Mouse (Mus musculus): ENCODE data around the gene Ecel1. TPM values are rescaled to one million over a fixed set of nuclear protein-coding genes. Genes with fewer than 3 reads are reported as not detected.
A peak's percentile ranks its signal among the peaks of the same experiment; 100 is the strongest.

The Ecel1 gene
- polyA plus RNA-seq, 1 experiment, result 0.06 TPM

GRCm38 (mm10) chr1:87201848-87202247, 45.5 kb upstream of the Ecel1 start:
- TF ChIP-seq TCF3 (IDR thresholded peaks at IDR 0.05; ENCODE audit: insufficient read length, low read depth) (no peak), USF1 (IDR thresholded peaks at IDR 0.05; ENCODE audit: low read depth) (no peak), SRF (IDR thresholded peaks at IDR 0.05; ENCODE audit: control insufficient read depth, insufficient read length, low read depth) (no peak), CEBPB (IDR thresholded peaks at IDR 0.05; ENCODE audit: insufficient read depth, poor library complexity, severe bottlenecking) (no peak), POLR2AphosphoS2 (IDR thresholded peaks at IDR 0.05; ENCODE audit: insufficient read length, low read depth) (peak; percentile 95), E2F4 (IDR thresholded peaks at IDR 0.05; ENCODE audit: insufficient read depth) (no peak), MYOG (IDR thresholded peaks at IDR 0.05; ENCODE audit: control insufficient read depth in 1 of 3, insufficient read depth in 1 of 3, insufficient read length in 2 of 3, low read depth in 2 of 3) (peak in 1 of 3 experiments; percentile 45), TCF12 (IDR thresholded peaks at IDR 0.05; ENCODE audit: insufficient read depth, poor library complexity, severe bottlenecking) (no peak), POLR2A (IDR thresholded peaks at IDR 0.05; ENCODE audit: insufficient read length, low read depth) (peak; percentile 35), MYOD1 (IDR thresholded peaks at IDR 0.05; ENCODE audit: control insufficient read depth in 1 of 3, insufficient read length in 2 of 3, low read depth in 2 of 3) (peak in 1 of 3 experiments; percentile 23), REST (IDR thresholded peaks at IDR 0.05; ENCODE audit: insufficient read depth, insufficient read length) (no peak), MAX (IDR thresholded peaks at IDR 0.05; ENCODE audit: low read depth) (no peak)
- Histone ChIP-seq H3K79me2 (ENCODE audit: control insufficient read depth, insufficient read depth) (peaks cover 9% of the 10 kb centered on the region), H3ac (ENCODE audit: control insufficient read depth, insufficient read length) (no peak overlapping the region), H3K27me3 (ENCODE audit: control insufficient read depth, insufficient read depth, insufficient read length) (no peaks in the 10 kb centered on the region), H3K36me3 (ENCODE audit: control insufficient read depth, insufficient read depth) (peaks cover 12% of the 10 kb centered on the region), H3K4me3 (no peak overlapping the region), H3K4me2 (ENCODE audit: low read depth) (no peak overlapping the region)

- H3K4me3 ChIP-seq, result no peak overlapping the region
- H3K4me2 ChIP-seq (ENCODE audit: low read depth), result no peak overlapping the region
- TF ChIP-seq USF1 (IDR thresholded peaks at IDR 0.05; ENCODE audit: low read depth) (peak; percentile 62), POLR2A (IDR thresholded peaks at IDR 0.05; ENCODE audit: insufficient read length, low read depth) (no peak), MYOG (IDR thresholded peaks at IDR 0.05; ENCODE audit: control insufficient read depth in 1 of 3, insufficient read depth in 1 of 3, insufficient read length in 2 of 3, low read depth in 2 of 3) (no peak)
- no peaks in the 10 kb centered on the region for H3K27me3 ChIP-seq (ENCODE audit: control insufficient read depth, insufficient read depth, insufficient read length)
- H3ac ChIP-seq (ENCODE audit: control insufficient read depth, insufficient read length), result no peak overlapping the region
- H3K36me3 ChIP-seq (ENCODE audit: control insufficient read depth, insufficient read depth), result peaks cover 17% of the 10 kb centered on the region
- no peaks in the 10 kb centered on the region for H3K79me2 ChIP-seq (ENCODE audit: control insufficient read depth, insufficient read depth)
Observed at GRCm38 (mm10) chr1:87200811-87201210, 44.5 kb upstream of the Ecel1 start.

GRCm38 (mm10) chr1:87198119-87199065, 42.1 kb upstream of the Ecel1 start:
- Histone ChIP-seq H3ac (ENCODE audit: control insufficient read depth, insufficient read length) (no peak overlapping the region), H3K27me3 (ENCODE audit: control insufficient read depth, insufficient read depth, insufficient read length) (no peaks in the 10 kb centered on the region), H3K79me2 (ENCODE audit: control insufficient read depth, insufficient read depth) (no peaks in the 10 kb centered on the region), H3K4me2 (ENCODE audit: low read depth) (peak overlapping the region; percentile 34), H3K4me3 (no peak overlapping the region), H3K36me3 (ENCODE audit: control insufficient read depth, insufficient read depth) (peaks cover 29% of the 10 kb centered on the region)
- TF ChIP-seq SRF (IDR thresholded peaks at IDR 0.05; ENCODE audit: control insufficient read depth, insufficient read length, low read depth), result no peak
- no peak for TF ChIP-seq USF1 (IDR thresholded peaks at IDR 0.05; ENCODE audit: low read depth)
- TF ChIP-seq TCF3 (IDR thresholded peaks at IDR 0.05; ENCODE audit: insufficient read length, low read depth), result no peak
- TF ChIP-seq MAX (IDR thresholded peaks at IDR 0.05; ENCODE audit: low read depth), result no peak
- TF ChIP-seq MYOG (IDR thresholded peaks at IDR 0.05; ENCODE audit: control insufficient read depth in 1 of 3, insufficient read depth in 1 of 3, insufficient read length in 2 of 3, low read depth in 2 of 3), result no peak
- TF ChIP-seq POLR2AphosphoS2 (IDR thresholded peaks at IDR 0.05; ENCODE audit: insufficient read length, low read depth), result no peak
- no peak for TF ChIP-seq REST (IDR thresholded peaks at IDR 0.05; ENCODE audit: insufficient read depth, insufficient read length)
- TF ChIP-seq TCF12 (IDR thresholded peaks at IDR 0.05; ENCODE audit: insufficient read depth, poor library complexity, severe bottlenecking), result no peak
- TF ChIP-seq CEBPB (IDR thresholded peaks at IDR 0.05; ENCODE audit: insufficient read depth, poor library complexity, severe bottlenecking), result no peak
- TF ChIP-seq E2F4 (IDR thresholded peaks at IDR 0.05; ENCODE audit: insufficient read depth), result no peak
- TF ChIP-seq MYOD1 (IDR thresholded peaks at IDR 0.05; ENCODE audit: control insufficient read depth in 1 of 3, insufficient read length in 2 of 3, low read depth in 2 of 3), result no peak
- TF ChIP-seq POLR2A (IDR thresholded peaks at IDR 0.05; ENCODE audit: insufficient read length, low read depth), result no peak

GRCm38 (mm10) chr1:87197296-87197695, 41.0 kb upstream of the Ecel1 start:
- Histone ChIP-seq H3ac (ENCODE audit: control insufficient read depth, insufficient read length) (no peak overlapping the region), H3K36me3 (ENCODE audit: control insufficient read depth, insufficient read depth) (peaks cover 38% of the 10 kb centered on the region), H3K27me3 (ENCODE audit: control insufficient read depth, insufficient read depth, insufficient read length) (no peaks in the 10 kb centered on the region), H3K4me2 (ENCODE audit: low read depth) (peak overlapping the region; percentile 53), H3K4me3 (no peak overlapping the region), H3K79me2 (ENCODE audit: control insufficient read depth, insufficient read depth) (peaks cover 9% of the 10 kb centered on the region)
- TF ChIP-seq TCF12 (IDR thresholded peaks at IDR 0.05; ENCODE audit: insufficient read depth, poor library complexity, severe bottlenecking) (no peak), USF1 (IDR thresholded peaks at IDR 0.05; ENCODE audit: low read depth) (no peak), MYOD1 (IDR thresholded peaks at IDR 0.05; ENCODE audit: control insufficient read depth in 1 of 3, insufficient read length in 2 of 3, low read depth in 2 of 3) (peak in 1 of 3 experiments; percentile 31), MYOG (IDR thresholded peaks at IDR 0.05; ENCODE audit: control insufficient read depth in 1 of 3, insufficient read depth in 1 of 3, insufficient read length in 2 of 3, low read depth in 2 of 3) (peak in 1 of 3 experiments; percentile 32), CEBPB (IDR thresholded peaks at IDR 0.05; ENCODE audit: insufficient read depth, poor library complexity, severe bottlenecking) (no peak), E2F4 (IDR thresholded peaks at IDR 0.05; ENCODE audit: insufficient read depth) (no peak), POLR2A (IDR thresholded peaks at IDR 0.05; ENCODE audit: insufficient read length, low read depth) (peak; percentile 20), TCF3 (IDR thresholded peaks at IDR 0.05; ENCODE audit: insufficient read length, low read depth) (no peak), MAX (IDR thresholded peaks at IDR 0.05; ENCODE audit: low read depth) (no peak), REST (IDR thresholded peaks at IDR 0.05; ENCODE audit: insufficient read depth, insufficient read length) (no peak), POLR2AphosphoS2 (IDR thresholded peaks at IDR 0.05; ENCODE audit: insufficient read length, low read depth) (no peak), SRF (IDR thresholded peaks at IDR 0.05; ENCODE audit: control insufficient read depth, insufficient read length, low read depth) (no peak)

Data from myocyte (in vitro differentiated cells).